Mouse (Mus musculus): ENCODE results near the gene Adarb2.

Gene Adarb2

GRCm38 (mm10) chr13:8493363-8493762, 290.7 kb downstream of the Adarb2 start:
- DNase-seq, result no peak

- DNase-seq, result no peak
Measured at GRCm38 (mm10) chr13:8499551-8499950, 296.9 kb downstream of the Adarb2 start.

- no peak for DNase-seq
Measured at GRCm38 (mm10) chr13:8511069-8511817, 308.6 kb downstream of the Adarb2 start.

GRCm38 (mm10) chr13:8515979-8516715, 313.5 kb downstream of the Adarb2 start:
- no peak for DNase-seq

GRCm38 (mm10) chr13:8519204-8519603, 316.5 kb downstream of the Adarb2 start:
- no peak for DNase-seq

- no peak for DNase-seq
Measured at GRCm38 (mm10) chr13:8525748-8526631, 323.3 kb downstream of the Adarb2 start.

GRCm38 (mm10) chr13:8534265-8535113, 331.8 kb downstream of the Adarb2 start:
- DNase-seq, result no peak

GRCm38 (mm10) chr13:8538481-8538880, 335.8 kb downstream of the Adarb2 start:
- no peak for DNase-seq

GRCm38 (mm10) chr13:8538896-8539295, 336.2 kb downstream of the Adarb2 start:
- DNase-seq, result no peak

GRCm38 (mm10) chr13:8542684-8543083, 340.0 kb downstream of the Adarb2 start:
- no peak for DNase-seq

GRCm38 (mm10) chr13:8552242-8552641, 349.6 kb downstream of the Adarb2 start:
- no peak for DNase-seq

GRCm38 (mm10) chr13:8557784-8558183, 355.1 kb downstream of the Adarb2 start:
- no peak for DNase-seq

GRCm38 (mm10) chr13:8560485-8560884, 357.8 kb downstream of the Adarb2 start:
- DNase-seq, result no peak

- no peak for DNase-seq
Measured at GRCm38 (mm10) chr13:8563161-8563560, 360.5 kb downstream of the Adarb2 start.

- DNase-seq, result no peak
Measured at GRCm38 (mm10) chr13:8567111-8568026, 364.7 kb downstream of the Adarb2 start.

- DNase-seq, result no peak
Measured at GRCm38 (mm10) chr13:8570269-8570668, 367.6 kb downstream of the Adarb2 start.

- DNase-seq, result no peak
Measured at GRCm38 (mm10) chr13:8573908-8574307, 371.2 kb downstream of the Adarb2 start.

- peak; percentile 45 for DNase-seq
Measured at GRCm38 (mm10) chr13:8584257-8585005, 381.8 kb downstream of the Adarb2 start.

GRCm38 (mm10) chr13:8587447-8587846, 384.8 kb downstream of the Adarb2 start:
- no peak for DNase-seq

- no peak for DNase-seq
Measured at GRCm38 (mm10) chr13:8590460-8590859, 387.8 kb downstream of the Adarb2 start.

Data from right cerebral cortex, postnatal 4 days (tissue).